Mouse (Mus musculus) heart, embryonic 14.5 days (tissue): Measurements from ENCODE around the gene Nol12. TPM values are rescaled to one million over a fixed set of nuclear protein-coding genes. Genes with fewer than 3 reads are reported as not detected.
A peak's percentile ranks its signal among the peaks of the same experiment; 100 is the strongest.

Experiments
- ATAC-seq: fragments of 200-750 bp; cut with Nextera tagmentation; 2 replicates; pipeline ENCODE4 v1.8.0; 2017; ENCODE audit warnings: low read depth, moderate TSS enrichment; ENCODE audit not compliant: insufficient number of reproducible peaks, insufficient read depth, low FRiP score
- H3K27ac ChIP-seq, 2 experiments: fragments of 200-500 bp in 1 of 2; fragments of 300-500 bp in 1 of 2; sonication (generic) in 1 of 2; replicated peaks in 1 of 2; 2 replicates each; pipeline ENCODE4 v1.5.1; 2012 to 2014; ENCODE audit warnings: low read depth in 2 of 2, low read length in 2 of 2, control low read depth in 1 of 2, mild to moderate bottlenecking in 1 of 2, mixed read lengths in 1 of 2; ENCODE audit not compliant: control insufficient read depth in 1 of 2, insufficient read depth in 1 of 2
- H3K27me3 ChIP-seq: fragments of 300-500 bp; sonication (generic); 2 replicates; pipeline ENCODE4 v1.6.1; 2014; ENCODE audit warnings: mild to moderate bottlenecking, low read length, control low read depth; ENCODE audit not compliant: control insufficient read depth, insufficient read depth
- H3K36me3 ChIP-seq: fragments of 300-500 bp; sonication (generic); 2 replicates; pipeline ENCODE4 v1.6.1; 2014; ENCODE audit warnings: mild to moderate bottlenecking, control low read depth, low read length, mixed read lengths; ENCODE audit not compliant: control insufficient read depth, insufficient read depth
- H3K4me1 ChIP-seq, 2 experiments: fragments of 200-500 bp in 1 of 2; fragments of 300-500 bp in 1 of 2; sonication (generic) in 1 of 2; 2 replicates each; pipeline ENCODE4 v1.6.1; 2012 to 2014; ENCODE audit warnings: low read length in 2 of 2, control low read depth in 1 of 2, mixed read lengths in 1 of 2; ENCODE audit not compliant: control insufficient read depth in 2 of 2, insufficient read depth in 2 of 2
- H3K4me2 ChIP-seq: fragments of 300-500 bp; sonication (generic); 2 replicates; pipeline ENCODE4 v1.6.1; 2014; ENCODE audit warnings: mild to moderate bottlenecking, low read length
- H3K4me3 ChIP-seq, 2 experiments: fragments of 200-500 bp in 1 of 2; fragments of 300-500 bp in 1 of 2; sonication (generic) in 1 of 2; 2 replicates each; pipeline ENCODE4 v1.5.1; 2012 to 2014; ENCODE audit warnings: low read length in 2 of 2, mild to moderate bottlenecking in 2 of 2, control low read depth in 1 of 2, low read depth in 1 of 2, moderate library complexity in 1 of 2; ENCODE audit not compliant: control insufficient read depth in 1 of 2, insufficient read depth in 1 of 2
- H3K9ac ChIP-seq: fragments of 300-500 bp; sonication (generic); 2 replicates; pipeline ENCODE4 v1.6.1; 2014; ENCODE audit warnings: mild to moderate bottlenecking, low read length
- H3K9me3 ChIP-seq: fragments of 300-500 bp; sonication (generic); 2 replicates; pipeline ENCODE4 v1.6.1; 2016; ENCODE audit warnings: low read length, control low read depth; ENCODE audit not compliant: control insufficient read depth
- WGBS: fragments of 180-500 bp; shearing (Covaris S2); extraction: QIAGEN DNeasy Blood & Tissue Kit; methylation state at CpG from one replicate; pipeline ENCODE4 v1.1.7; 2014; 5-methylcytosine and 5-hydroxymethylcytosine counted together
- polyA plus RNA-seq: library from polyadenylated mRNA; unstranded; fragments of >200 nt; fragmentation: Nextera tagmentation; extraction: Ambion mirVana; gene quantifications from 2 replicates; pipeline ENCODE4 v1.2.1, GENCODE M21; 2014

Nol12 gene
- 30.5 and 32.6 TPM in 2 replicates for polyA plus RNA-seq

DNA sequence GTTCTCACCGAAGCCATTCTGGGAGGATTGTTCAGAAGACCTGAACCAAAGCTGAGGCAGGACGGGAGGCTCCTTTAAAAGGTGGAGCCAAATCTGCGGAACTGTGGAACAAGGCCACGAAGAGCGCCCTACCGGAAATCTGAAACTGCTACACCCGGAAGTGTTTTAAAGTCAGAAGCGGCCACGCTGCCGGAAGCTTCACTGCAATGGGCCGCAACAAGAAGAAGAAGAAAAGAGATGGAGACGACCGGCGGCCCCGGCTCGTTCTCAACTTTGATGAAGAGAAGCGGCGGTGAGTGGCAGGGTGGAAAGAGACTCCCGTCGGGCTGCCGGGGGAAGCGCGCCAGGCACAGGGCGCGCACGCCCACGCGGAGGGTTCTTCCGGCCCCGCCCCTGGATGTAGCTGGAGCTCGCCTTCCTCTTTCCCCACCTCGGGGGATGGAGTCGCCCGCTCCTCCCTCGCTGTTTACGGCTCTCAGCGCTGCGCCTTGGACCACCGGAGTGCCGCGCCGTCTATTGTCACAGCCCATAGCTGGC lies at the start of gene Nol12:
TSS of gene Nol12 (plus strand) at position 150 of the 537 bp plus-strand sequence.
- peaks cover 41% of the 10 kb centered on the region for H3K36me3 ChIP-seq
- no peaks in the 10 kb centered on the region for H3K27me3 ChIP-seq
- peaks cover 2 to 17% of the 10 kb centered on the region in 2 experiments; a peak in 3 of 4 replicates for H3K4me1 ChIP-seq
- peak within 1 kb of the TSS; percentile 69 to 79 for H3K27ac ChIP-seq
- 1% methylated on average over 42 of the region's 42 CpGs for WGBS
- H3K9me3 ChIP-seq, result no peaks in the 10 kb centered on the region
- H3K4me3 ChIP-seq, result peak within 1 kb of the TSS; percentile 67 to 74
- H3K9ac ChIP-seq, result peak within 1 kb of the TSS; percentile 88
- H3K4me2 ChIP-seq, result peak within 1 kb of the TSS; percentile 93
- ATAC-seq, result peak; percentile 64

DNA sequence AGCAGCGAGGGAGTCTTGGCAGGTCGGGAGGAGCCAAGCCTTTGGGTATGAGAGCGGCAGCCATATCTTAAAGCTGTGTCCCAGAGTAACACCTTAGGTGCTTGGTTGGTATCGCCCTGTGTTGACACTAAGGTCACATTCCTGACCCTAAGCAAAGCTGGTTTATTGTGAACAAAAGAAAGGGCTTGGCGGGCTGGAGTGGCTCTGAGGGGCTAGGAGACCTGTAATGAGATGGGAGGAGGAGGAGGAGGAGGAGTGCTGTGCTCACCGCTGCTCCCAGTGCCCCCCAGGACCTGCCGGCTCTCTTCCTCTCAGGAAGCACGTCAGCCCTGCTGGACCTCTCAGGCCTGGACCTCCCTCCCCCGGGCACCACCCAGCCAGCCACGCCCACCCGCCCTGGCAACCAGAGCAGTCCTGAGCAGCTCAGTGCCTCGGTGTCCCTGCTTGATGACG lies 45.3 kb upstream of the Nol12 start:
- Histone ChIP-seq H3K4me1 (peaks cover 29 to 42% of the 10 kb centered on the region in 2 experiments), H3K27me3 (no peaks in the 10 kb centered on the region), H3K27ac (no peak overlapping the region; a peak in 1 of 4 replicates), H3K36me3 (peaks cover 90% of the 10 kb centered on the region), H3K9me3 (no peaks in the 10 kb centered on the region), H3K4me3 (no peak overlapping the region), H3K9ac (no peak overlapping the region; the same call in 1 of the 2 replicates), H3K4me2 (no peak overlapping the region)
- no peak for ATAC-seq
- WGBS, result 39% methylated on average over 13 of the region's 13 CpGs

DNA sequence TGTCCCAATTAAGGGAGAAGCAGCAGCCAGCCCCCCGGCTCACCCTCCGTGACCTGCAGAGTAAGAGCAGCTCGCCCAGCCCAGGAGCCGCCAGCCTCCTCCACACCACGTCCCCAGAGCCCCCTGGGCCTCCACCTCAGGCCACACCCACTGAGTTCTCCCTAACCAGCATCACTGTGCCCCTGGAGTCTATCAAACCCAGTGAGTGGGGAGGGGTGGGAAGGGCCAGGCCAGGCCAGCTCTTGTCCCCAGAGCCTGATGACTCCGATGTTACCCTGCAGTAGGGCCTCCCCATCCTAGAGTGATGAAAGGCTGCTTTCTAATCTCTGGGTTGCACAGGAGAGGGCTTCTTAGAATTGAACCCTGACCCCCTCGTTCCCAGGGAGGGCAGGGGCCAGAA lies 42.3 kb upstream of the Nol12 start:
- 31% methylated on average over 7 of the region's 7 CpGs for WGBS
- peaks cover 47 to 68% of the 10 kb centered on the region in 2 experiments for H3K4me1 ChIP-seq
- ATAC-seq, result no peak
- H3K4me2 ChIP-seq, result no peak overlapping the region
- H3K27me3 ChIP-seq, result no peaks in the 10 kb centered on the region
- H3K27ac ChIP-seq, result peak overlapping the region in 1 of 2 experiments; percentile 45; a peak in 2 of 4 replicates
- H3K4me3 ChIP-seq, result no peak overlapping the region
- no peaks in the 10 kb centered on the region for H3K9me3 ChIP-seq
- H3K9ac ChIP-seq, result peak overlapping the region; percentile 30; the same call in 1 of the 2 replicates
- H3K36me3 ChIP-seq, result peaks cover 71% of the 10 kb centered on the region

DNA sequence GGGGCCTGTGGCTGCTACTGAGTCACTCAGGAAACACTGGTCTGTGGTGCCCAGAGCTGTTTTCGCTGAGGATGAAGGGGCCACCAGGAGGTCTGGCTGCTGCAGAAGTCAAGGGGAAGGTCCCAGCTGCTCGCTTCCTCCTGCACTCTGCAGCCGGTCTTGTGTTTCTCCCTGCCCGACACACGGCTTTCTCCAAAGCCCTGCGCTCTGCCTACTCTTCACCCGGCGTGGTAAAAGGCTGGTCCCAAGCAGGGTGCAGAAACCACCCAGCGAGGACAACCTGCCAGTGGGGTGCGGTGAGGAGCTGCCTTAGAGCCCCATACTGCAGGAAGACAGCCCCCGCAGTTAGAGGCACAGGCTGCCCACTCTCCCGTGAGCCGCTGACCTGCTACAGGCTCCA lies 40.0 kb upstream of the Nol12 start:
- 66% methylated on average over 13 of the region's 13 CpGs for WGBS
- Histone ChIP-seq H3K36me3 (peaks cover 53% of the 10 kb centered on the region), H3K27ac (peak overlapping the region; percentile 45 to 72; a peak in 3 of 4 replicates), H3K9me3 (no peaks in the 10 kb centered on the region), H3K9ac (peak overlapping the region; percentile 43), H3K4me1 (peaks cover 52 to 70% of the 10 kb centered on the region in 2 experiments), H3K27me3 (no peaks in the 10 kb centered on the region), H3K4me3 (no peak overlapping the region), H3K4me2 (no peak overlapping the region)
- no peak for ATAC-seq

DNA sequence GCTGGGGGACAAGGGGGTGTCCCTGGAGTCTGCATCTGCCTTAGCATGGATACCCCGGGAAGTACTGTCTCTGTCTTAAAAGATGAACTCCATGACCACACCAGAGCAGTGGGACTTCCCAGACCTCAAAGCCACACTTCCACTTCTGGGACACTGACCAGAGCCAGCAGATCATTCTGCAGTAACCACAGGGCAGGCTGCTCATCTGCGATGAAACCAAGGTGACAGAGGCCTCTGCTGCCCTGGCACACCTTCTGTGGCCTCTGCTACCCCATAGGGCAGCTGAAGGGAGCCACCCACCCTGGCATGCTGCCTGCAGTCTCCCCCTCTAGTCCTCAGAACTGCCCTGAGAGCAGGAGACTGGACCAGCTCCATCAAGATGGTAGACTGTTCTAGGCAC lies 39.0 kb upstream of the Nol12 start:
- H3K4me3 ChIP-seq, result no peak overlapping the region
- no peak overlapping the region for H3K27ac ChIP-seq
- no peaks in the 10 kb centered on the region for H3K9me3 ChIP-seq
- H3K4me1 ChIP-seq, result peaks cover 54 to 75% of the 10 kb centered on the region in 2 experiments
- 86% methylated on average over 2 of the region's 2 CpGs for WGBS
- H3K36me3 ChIP-seq, result peaks cover 44% of the 10 kb centered on the region
- no peak for ATAC-seq
- no peak overlapping the region for H3K4me2 ChIP-seq
- H3K27me3 ChIP-seq, result no peaks in the 10 kb centered on the region
- H3K9ac ChIP-seq, result no peak overlapping the region; the same call in 1 of the 2 replicates

DNA sequence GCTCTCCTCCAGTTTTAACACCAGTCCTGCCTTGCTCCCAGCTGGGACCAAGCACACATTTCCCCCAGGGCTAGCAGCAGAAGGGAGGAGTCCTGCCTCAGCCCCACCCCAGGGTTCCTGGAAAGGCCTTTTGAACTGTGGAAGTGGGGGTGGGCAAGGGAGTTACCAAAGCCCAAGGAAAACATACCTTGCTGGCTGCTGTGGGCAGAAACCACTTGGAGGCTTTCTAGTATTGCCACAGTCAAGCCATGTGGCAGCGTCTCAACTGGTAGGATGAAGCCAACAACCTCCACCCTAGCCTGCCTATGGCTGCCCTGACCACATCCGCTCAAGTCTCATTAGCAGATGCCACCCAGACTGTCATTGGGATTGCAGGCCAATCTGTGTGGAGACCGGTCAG lies 38.6 kb upstream of the Nol12 start:
- H3K27me3 ChIP-seq, result no peaks in the 10 kb centered on the region
- WGBS, result 80% methylated on average over 3 of the region's 3 CpGs
- no peaks in the 10 kb centered on the region for H3K9me3 ChIP-seq
- H3K4me3 ChIP-seq, result no peak overlapping the region
- H3K9ac ChIP-seq, result no peak overlapping the region; the same call in 1 of the 2 replicates
- no peak overlapping the region for H3K27ac ChIP-seq
- H3K4me1 ChIP-seq, result peaks cover 58 to 79% of the 10 kb centered on the region in 2 experiments
- H3K36me3 ChIP-seq, result peaks cover 40% of the 10 kb centered on the region
- H3K4me2 ChIP-seq, result no peak overlapping the region
- no peak for ATAC-seq

DNA sequence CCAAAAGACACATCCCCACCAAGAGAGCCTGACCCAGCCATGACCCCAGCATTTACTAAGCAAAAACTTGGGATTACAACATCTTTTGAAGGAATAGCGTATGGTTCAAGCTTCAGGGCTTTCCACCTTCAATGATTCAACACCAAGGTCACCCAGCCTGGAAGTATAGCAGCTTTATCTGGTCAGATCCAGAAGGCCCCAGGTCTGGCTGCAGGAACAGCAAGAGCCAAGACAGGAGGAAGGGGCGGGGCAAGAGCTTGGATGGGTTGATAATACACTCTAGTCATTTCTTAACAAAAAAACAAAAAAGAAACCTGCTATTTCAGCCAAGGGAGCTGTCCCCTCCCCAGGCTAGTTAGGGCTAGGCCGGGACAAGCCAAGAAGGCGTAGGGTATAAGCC lies 37.2 kb upstream of the Nol12 start:
- no peaks in the 10 kb centered on the region for H3K27me3 ChIP-seq
- WGBS, result 78% methylated on average over 4 of the region's 4 CpGs
- no peak for ATAC-seq
- no peak overlapping the region for H3K4me3 ChIP-seq
- no peaks in the 10 kb centered on the region for H3K9me3 ChIP-seq
- peaks cover 35% of the 10 kb centered on the region for H3K36me3 ChIP-seq
- H3K4me2 ChIP-seq, result no peak overlapping the region
- peaks cover 55 to 74% of the 10 kb centered on the region in 2 experiments for H3K4me1 ChIP-seq
- no peak overlapping the region; the same call in 1 of the 2 replicates for H3K9ac ChIP-seq
- H3K27ac ChIP-seq, result no peak overlapping the region; a peak in 1 of 4 replicates
